Mouse (Mus musculus) embryonic facial prominence, embryonic 10.5 days (tissue): ENCODE data around the gene Hist2h3b. TPM values are rescaled to one million over a fixed set of nuclear protein-coding genes. Genes with fewer than 3 reads are reported as not detected.
A peak's percentile ranks its signal among the peaks of the same experiment; 100 is the strongest.
"Not testable (repeated sequence)": the region's sequence is repeated elsewhere in the genome, so short reads cannot be mapped to it uniquely, and the experiment has no call there.

ENCODE experiments used
- DNase-seq: peaks from one replicate; pipeline ENCODE4 v3.0.0-alpha.2; 2017; ENCODE audit warnings: low spot score
- H3K27ac ChIP-seq: fragments of 300-500 bp; sonication (generic); replicated peaks from 2 replicates; pipeline ENCODE4 v1.5.1; 2016; ENCODE audit warnings: mild to moderate bottlenecking
- H3K27me3 ChIP-seq: fragments of 300-500 bp; sonication (generic); replicated peaks from 2 replicates; pipeline ENCODE4 v1.6.1; 2016; ENCODE audit warnings: low read depth, mild to moderate bottlenecking; ENCODE audit not compliant: poor library complexity, severe bottlenecking
- H3K36me3 ChIP-seq: fragments of 300-500 bp; sonication (generic); replicated peaks from 2 replicates; pipeline ENCODE4 v1.6.1; 2016; ENCODE audit warnings: mild to moderate bottlenecking, moderate library complexity
- H3K4me1 ChIP-seq: fragments of 300-500 bp; sonication (generic); 2 replicates; pipeline ENCODE4 v1.6.1; 2016
- H3K4me3 ChIP-seq: fragments of 300-500 bp; sonication (generic); 2 replicates; pipeline ENCODE4 v1.5.1; 2016; ENCODE audit warnings: mild to moderate bottlenecking, moderate library complexity
- H3K9me3 ChIP-seq: fragments of 300-500 bp; sonication (generic); 2 replicates; pipeline ENCODE4 v1.6.1; 2016; ENCODE audit warnings: mild to moderate bottlenecking
- WGBS: fragments of 180-500 bp; shearing (Covaris S2); methylation state at CpG from one replicate; pipeline ENCODE4 v1.1.7; 2016; 5-methylcytosine and 5-hydroxymethylcytosine counted together
- polyA plus RNA-seq: library from polyadenylated mRNA; unstranded; fragments of >200 nt; fragmentation: Nextera tagmentation; extraction: Ambion mirVana; gene quantifications from 2 replicates; pipeline ENCODE4 v1.2.1, GENCODE M21; 2016

Hist2h3b gene
- polyA plus RNA-seq, 1 experiment from 2014 or later = 44.4 TPM

GRCm38 (mm10) chr3:96273591-96274465 is 5.4 kb downstream of the Hist2h3b start:
- H3K27ac ChIP-seq = no peak overlapping the region
- no peaks in the 10 kb centered on the region for H3K36me3 ChIP-seq
- H3K4me1 ChIP-seq = peaks cover 17% of the 10 kb centered on the region
- H3K27me3 ChIP-seq = peaks cover 4% of the 10 kb centered on the region; the same call in 1 of the 2 replicates
- no peaks in the 10 kb centered on the region for H3K9me3 ChIP-seq
- 89% methylated on average over 17 of the region's 17 CpGs for WGBS
- no peak overlapping the region for H3K4me3 ChIP-seq
- no peak for DNase-seq

GRCm38 (mm10) chr3:96277428-96277799 is 9.0 kb downstream of the Hist2h3b start:
- H3K27me3 ChIP-seq = peaks cover 22% of the 10 kb centered on the region
- peak overlapping the region; percentile 66 for H3K4me3 ChIP-seq
- DNase-seq = peak; percentile 71
- peak overlapping the region; percentile 89 for H3K27ac ChIP-seq
- no peaks in the 10 kb centered on the region for H3K36me3 ChIP-seq
- no peaks in the 10 kb centered on the region for H3K9me3 ChIP-seq
- peaks cover 17% of the 10 kb centered on the region for H3K4me1 ChIP-seq
- WGBS = 15% methylated on average over 8 of the region's 8 CpGs

GRCm38 (mm10) chr3:96277800-96278624 is 9.6 kb downstream of the Hist2h3b start:
- WGBS = under 1% methylated on average over 49 of the region's 49 CpGs
- peak; percentile 96 for DNase-seq

GRCm38 (mm10) chr3:96280660-96281059 is 12.2 kb downstream of the Hist2h3b start:
- H3K27ac ChIP-seq = no peak overlapping the region
- DNase-seq = no peak
- no peaks in the 10 kb centered on the region for H3K36me3 ChIP-seq
- no peaks in the 10 kb centered on the region for H3K9me3 ChIP-seq
- peaks cover 31% of the 10 kb centered on the region for H3K4me1 ChIP-seq
- H3K4me3 ChIP-seq = no peak overlapping the region
- WGBS = 48% methylated on average over 6 of the region's 6 CpGs
- H3K27me3 ChIP-seq = peaks cover 53% of the 10 kb centered on the region

More at GRCm38 (mm10) chr3:96277800-96278624, 9.6 kb downstream of the Hist2h3b start:
- Histone ChIP-seq H3K4me1 (peaks cover 17% of the 10 kb centered on the region), H3K27ac (peak overlapping the region; percentile 89), H3K4me3 (peak overlapping the region; percentile 66), H3K27me3 (peaks cover 28% of the 10 kb centered on the region), H3K9me3 (no peaks in the 10 kb centered on the region), H3K36me3 (no peaks in the 10 kb centered on the region)

GRCm38 (mm10) chr3:96284457-96284856 is 16.0 kb downstream of the Hist2h3b start:
- 15% methylated on average over 4 of the region's 4 CpGs for WGBS
- Histone ChIP-seq H3K27ac (no peak overlapping the region), H3K4me3 (0 out of 2 replicates have a peak overlapping the region, but pooled peaks have one; percentile 19), H3K27me3 (peaks cover 55% of the 10 kb centered on the region), H3K4me1 (peaks cover 17% of the 10 kb centered on the region), H3K9me3 (no peaks in the 10 kb centered on the region), H3K36me3 (no peaks in the 10 kb centered on the region)
- DNase-seq = peak; percentile 53

- DNase-seq, H3K36me3 ChIP-seq, H3K9me3 ChIP-seq, H3K4me3 ChIP-seq, H3K27ac ChIP-seq: not testable (repeated sequence)
- peaks cover 37% of the 10 kb centered on the region for H3K27me3 ChIP-seq
- 88% methylated on average over 11 of the region's 11 CpGs for WGBS
- peaks cover 17% of the 10 kb centered on the region for H3K4me1 ChIP-seq
These were observed 18.9 kb downstream of the Hist2h3b start for GRCm38 (mm10) chr3:96287334-96287733.

GRCm38 (mm10) chr3:96289201-96289600 is 20.7 kb downstream of the Hist2h3b start:
- H3K4me1 ChIP-seq = peaks cover 13% of the 10 kb centered on the region
- no peak overlapping the region for H3K27ac ChIP-seq
- no peaks in the 10 kb centered on the region for H3K9me3 ChIP-seq
- peaks cover 19% of the 10 kb centered on the region for H3K27me3 ChIP-seq
- no peak overlapping the region for H3K4me3 ChIP-seq
- 74% methylated on average over 3 of the region's 3 CpGs for WGBS
- no peaks in the 10 kb centered on the region for H3K36me3 ChIP-seq
- DNase-seq = no peak

- H3K9me3 ChIP-seq, H3K4me3 ChIP-seq, H3K4me1 ChIP-seq, H3K27me3 ChIP-seq, H3K27ac ChIP-seq, DNase-seq, H3K36me3 ChIP-seq: not testable (repeated sequence)
- 90% methylated on average over 3 of the region's 3 CpGs for WGBS
These were observed 22.3 kb downstream of the Hist2h3b start for GRCm38 (mm10) chr3:96290727-96291126.

- 0 out of 2 replicates have a peak, but pooled peaks cover 6% of the 10 kb centered on the region for H3K4me1 ChIP-seq
- H3K27me3 ChIP-seq = no peaks in the 10 kb centered on the region; the same call in 1 of the 2 replicates
- WGBS = 50% methylated on average over 6 of the region's 6 CpGs
- no peaks in the 10 kb centered on the region for H3K36me3 ChIP-seq
- H3K9me3 ChIP-seq = no peaks in the 10 kb centered on the region
- no peak overlapping the region for H3K4me3 ChIP-seq
- DNase-seq = no peak
- no peak overlapping the region for H3K27ac ChIP-seq
These were observed 24.2 kb downstream of the Hist2h3b start for GRCm38 (mm10) chr3:96292641-96293040.

- Histone ChIP-seq H3K36me3 (no peaks in the 10 kb centered on the region), H3K4me1 (0 out of 2 replicates have a peak, but pooled peaks cover 6% of the 10 kb centered on the region)
- WGBS = 47% methylated on average over 5 of the region's 5 CpGs
These were observed 24.9 kb downstream of the Hist2h3b start for GRCm38 (mm10) chr3:96293368-96293767.

GRCm38 (mm10) chr3:96293787-96294186 is 25.3 kb downstream of the Hist2h3b start, which contains the start of gene Fcgr1:
Fcgr1 (minus strand) TSS chr3:96293969.
- no peak within 1 kb of the TSS for H3K4me3 ChIP-seq
- no peak for DNase-seq
- H3K4me1 ChIP-seq = 0 out of 2 replicates have a peak, but pooled peaks cover 6% of the 10 kb centered on the region
- no peaks in the 10 kb centered on the region for H3K36me3 ChIP-seq
- H3K27me3 ChIP-seq = no peaks in the 10 kb centered on the region; the same call in 1 of the 2 replicates
- H3K27ac ChIP-seq = no peak within 1 kb of the TSS
- 83% methylated on average over 4 of the region's 4 CpGs for WGBS
- no peaks in the 10 kb centered on the region for H3K9me3 ChIP-seq

More at GRCm38 (mm10) chr3:96293368-96293767, 24.9 kb downstream of the Hist2h3b start:
- no peak overlapping the region for H3K27ac ChIP-seq
- H3K27me3 ChIP-seq = no peaks in the 10 kb centered on the region; the same call in 1 of the 2 replicates
- no peak overlapping the region for H3K4me3 ChIP-seq
- no peak for DNase-seq
- H3K9me3 ChIP-seq = no peaks in the 10 kb centered on the region

GRCm38 (mm10) chr3:96298360-96298759 is 29.9 kb downstream of the Hist2h3b start:
- Histone ChIP-seq H3K4me1 (no peaks in the 10 kb centered on the region), H3K4me3 (no peak overlapping the region)

More at GRCm38 (mm10) chr3:96298360-96298759, 29.9 kb downstream of the Hist2h3b start:
- no peak for DNase-seq
- no peaks in the 10 kb centered on the region for H3K9me3 ChIP-seq
- peaks cover 5% of the 10 kb centered on the region; the same call in 1 of the 2 replicates for H3K27me3 ChIP-seq
- no peaks in the 10 kb centered on the region for H3K36me3 ChIP-seq
- H3K27ac ChIP-seq = no peak overlapping the region
- WGBS = 89% methylated on average over 4 of the region's 4 CpGs
